Mouse (Mus musculus) limb, embryonic 14.5 days (tissue): Measurements from ENCODE around the gene Pigc. TPM values are rescaled to one million over a fixed set of nuclear protein-coding genes. Genes with fewer than 3 reads are reported as not detected.

ENCODE experiments used
- ATAC-seq: fragments of 200-750 bp; cut with Nextera tagmentation; 2 replicates; pipeline ENCODE4 v1.8.0; 2017; ENCODE audit warnings: low read depth, moderate number of reproducible peaks, moderate TSS enrichment; ENCODE audit not compliant: low FRiP score
- DNase-seq: peaks from one replicate; pipeline ENCODE4 v3.0.0-alpha.2; 2015; ENCODE audit warnings: low spot score
- H3K27ac ChIP-seq: fragments of 300-500 bp; sonication (generic); replicated peaks from 2 replicates; pipeline ENCODE4 v1.5.1; 2014; ENCODE audit warnings: low read depth, mild to moderate bottlenecking, low read length, moderate library complexity, mixed read lengths
- H3K27me3 ChIP-seq: fragments of 300-500 bp; sonication (generic); 2 replicates; pipeline ENCODE4 v1.6.1; 2014; ENCODE audit warnings: low read length, mixed read lengths; ENCODE audit not compliant: control insufficient read depth, insufficient read depth
- H3K36me3 ChIP-seq: fragments of 300-500 bp; sonication (generic); 2 replicates; pipeline ENCODE4 v1.6.1; 2014; ENCODE audit warnings: mild to moderate bottlenecking, low read length, moderate library complexity, mixed read lengths; ENCODE audit not compliant: control insufficient read depth, insufficient read depth
- H3K4me1 ChIP-seq: fragments of 300-500 bp; sonication (generic); 2 replicates; pipeline ENCODE4 v1.6.1; 2014; ENCODE audit warnings: antibody characterized with exemption, low read length, mixed read lengths; ENCODE audit not compliant: control insufficient read depth, insufficient read depth
- H3K4me2 ChIP-seq: fragments of 300-500 bp; sonication (generic); replicated peaks from 2 replicates; pipeline ENCODE4 v1.6.1; 2014; ENCODE audit warnings: low read depth, mild to moderate bottlenecking, low read length, moderate library complexity; ENCODE audit not compliant: severe bottlenecking
- H3K4me3 ChIP-seq: fragments of 300-500 bp; sonication (generic); replicated peaks from 2 replicates; pipeline ENCODE4 v1.5.1; 2014; ENCODE audit warnings: low read length
- H3K9ac ChIP-seq: fragments of 300-500 bp; sonication (generic); 2 replicates; pipeline ENCODE4 v1.6.1; 2014; ENCODE audit warnings: mild to moderate bottlenecking, low read depth, low read length, moderate library complexity; ENCODE audit not compliant: severe bottlenecking
- H3K9me3 ChIP-seq: fragments of 300-500 bp; sonication (generic); 2 replicates; pipeline ENCODE4 v1.6.1; 2016; ENCODE audit warnings: low read length; ENCODE audit not compliant: control insufficient read depth
- POLR2A ChIP-seq: fragments of 200-500 bp; IDR thresholded peaks from 2 replicates; pipeline ENCODE4 v1.8.0; 2012; ENCODE audit warnings: inconsistent platforms, mild to moderate bottlenecking, moderate library complexity, borderline replicate concordance; ENCODE audit not compliant: insufficient read depth, insufficient read length; ENCODE audit errors: extremely low read depth
- WGBS: fragments of 180-500 bp; shearing (Covaris S2); extraction: QIAGEN DNeasy Blood & Tissue Kit; methylation state at CpG from one replicate; pipeline ENCODE4 v1.1.7; 2014; 5-methylcytosine and 5-hydroxymethylcytosine counted together
- polyA plus RNA-seq, 2 experiments: library from polyadenylated mRNA; depleted of rRNA in 1 of 2; stranded (reverse) in 1 of 2; unstranded in 1 of 2; fragments of >200 nt; fragmentation: Nextera tagmentation in 1 of 2; extraction: Ambion mirVana in 1 of 2; gene quantifications; 2 replicates each; pipeline versions ENCODE4 v1.2.1 to v1.2.3; 2012 to 2014

Gene Pigc
- polyA plus RNA-seq, 2 experiments: 36.9 to 52.8 TPM

DNA sequence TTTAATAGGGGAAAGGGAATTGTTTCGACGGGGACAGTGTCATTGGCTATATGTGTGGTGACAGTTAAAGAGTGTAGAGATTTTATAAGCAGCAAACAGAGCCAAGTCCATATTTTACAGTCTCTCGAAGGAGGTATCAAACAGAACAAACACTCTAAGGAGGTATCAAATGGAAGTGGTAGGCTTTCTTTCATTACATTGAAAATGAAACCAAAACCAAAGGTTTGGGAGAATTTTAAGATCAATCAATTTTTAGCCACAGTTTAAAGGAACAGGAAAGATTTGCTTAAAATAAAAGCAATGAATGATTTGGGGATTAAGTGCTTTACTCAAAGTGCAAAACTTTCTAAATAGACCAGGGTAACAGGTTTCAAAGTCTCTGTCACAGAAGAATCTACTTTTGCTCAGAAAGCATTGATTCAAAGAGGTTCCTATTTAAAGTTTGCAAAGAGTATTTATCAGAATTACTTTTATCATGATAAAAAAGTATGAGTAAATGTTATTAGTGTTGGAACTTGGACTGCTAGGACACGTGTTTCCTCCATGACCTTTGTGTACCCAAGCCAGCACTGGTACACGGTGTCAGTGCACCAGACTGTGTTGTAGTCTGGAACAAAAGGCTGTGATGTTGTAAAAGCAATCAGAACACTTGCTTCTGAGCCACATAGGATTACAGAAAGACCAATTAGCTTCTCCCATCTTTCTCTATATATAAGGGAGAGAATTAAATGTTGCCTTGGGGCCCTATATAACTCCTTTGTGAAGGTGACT, 17.8 kb upstream of the Pigc start:
- no peak for TF ChIP-seq POLR2A
- no peak for DNase-seq
- 62% methylated on average over 5 of the region's 5 CpGs for WGBS

DNA sequence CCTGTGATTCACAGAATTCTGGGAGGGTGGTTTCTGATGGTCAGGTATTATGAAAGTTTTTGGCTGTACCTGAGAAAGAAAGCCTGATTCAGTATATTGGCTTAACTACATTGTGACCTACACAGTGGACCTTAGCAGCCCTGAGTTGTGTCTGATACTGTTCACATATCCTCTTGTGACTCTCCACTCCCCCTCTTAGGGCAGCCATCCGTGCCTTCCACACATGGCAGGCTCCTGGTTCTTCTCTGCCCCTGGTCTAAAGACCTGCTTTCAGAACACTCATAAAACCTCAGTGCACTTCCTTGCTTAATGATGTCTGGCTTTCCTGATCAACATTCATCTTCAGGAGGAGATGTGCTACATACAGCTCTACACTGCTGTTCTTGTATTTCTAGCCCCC, 16.4 kb upstream of the Pigc start:
- Histone ChIP-seq H3K36me3 (no peaks in the 10 kb centered on the region), H3K9me3 (no peaks in the 10 kb centered on the region), H3K27ac (no peak overlapping the region), H3K4me2 (no peak overlapping the region), H3K4me1 (no peaks in the 10 kb centered on the region), H3K4me3 (no peak overlapping the region), H3K27me3 (no peaks in the 10 kb centered on the region), H3K9ac (no peak overlapping the region)
- WGBS: 40% methylated on average over 1 of the region's 1 CpGs
- no peak for DNase-seq
- no peak for TF ChIP-seq POLR2A
- ATAC-seq: no peak

More for the DNA sequence above, 17.8 kb upstream of the Pigc start:
- no peak for ATAC-seq
- Histone ChIP-seq H3K9ac (no peak overlapping the region), H3K27ac (no peak overlapping the region), H3K9me3 (no peaks in the 10 kb centered on the region), H3K36me3 (no peaks in the 10 kb centered on the region), H3K4me2 (no peak overlapping the region), H3K4me1 (no peaks in the 10 kb centered on the region), H3K27me3 (no peaks in the 10 kb centered on the region), H3K4me3 (no peak overlapping the region)

- Histone ChIP-seq H3K27ac (no peak overlapping the region), H3K9ac (no peak overlapping the region), H3K4me2 (no peak overlapping the region), H3K4me3 (no peak overlapping the region), H3K9me3 (no peaks in the 10 kb centered on the region), H3K27me3 (no peaks in the 10 kb centered on the region), H3K4me1 (no peaks in the 10 kb centered on the region), H3K36me3 (no peaks in the 10 kb centered on the region)
- TF ChIP-seq POLR2A: no peak
- ATAC-seq: no peak
- 65% methylated on average over 5 of the region's 5 CpGs for WGBS
- DNase-seq: no peak
These were observed 13.1 kb upstream of the Pigc start for GRCm38 (mm10) chr1:161955846-161956245.

GRCm38 (mm10) chr1:161957964-161958950, 10.7 kb upstream of the Pigc start:
- no peak overlapping the region for H3K27ac ChIP-seq
- no peaks in the 10 kb centered on the region for H3K9me3 ChIP-seq
- H3K4me3 ChIP-seq: no peak overlapping the region
- DNase-seq (no peak), ATAC-seq (no peak)
- H3K4me2 ChIP-seq: no peak overlapping the region
- H3K27me3 ChIP-seq: no peaks in the 10 kb centered on the region
- H3K4me1 ChIP-seq: peaks cover 4% of the 10 kb centered on the region; the same call in 1 of the 2 replicates
- no peak overlapping the region for H3K9ac ChIP-seq
- H3K36me3 ChIP-seq: no peaks in the 10 kb centered on the region
- 76% methylated on average over 19 of the region's 19 CpGs for WGBS
- no peak for TF ChIP-seq POLR2A
